Mouse (Mus musculus) stomach, postnatal 0 days (tissue): ENCODE data around the gene Hivep2.
A peak's percentile ranks its signal among the peaks of the same experiment; 100 is the strongest.

Experiments
- CTCF ChIP-seq: IDR thresholded peaks from 2 replicates; pipeline ENCODE4 v1.5.1; 2016; ENCODE audit warnings: antibody characterized with exemption, low read depth, mild to moderate bottlenecking, moderate library complexity
- EP300 ChIP-seq: optimal IDR thresholded peaks from 2 replicates; pipeline ENCODE3; 2016; ENCODE audit warnings: antibody characterized with exemption

GRCm38 (mm10) chr10:13968989-13969388 is 3.1 kb downstream of the Hivep2 start:
- peak; percentile 77 for TF ChIP-seq CTCF
- no peak for TF ChIP-seq EP300
